Mouse (Mus musculus): ENCODE measurements around the gene Mmrn2.

- TF ChIP-seq CTCF (IDR thresholded peaks at IDR 0.05; ENCODE audit: low read depth, low read length), result no peak
- no peak for TF ChIP-seq POLR2A (IDR thresholded peaks at IDR 0.05; ENCODE audit: extremely low read depth, insufficient read depth, low read length)
These were observed 47.6 kb upstream of the Mmrn2 start for GRCm38 (mm10) chr14:34327618-34328017.

Data from liver, adult 2 months (tissue).